Mouse (Mus musculus): ENCODE results near the gene Alkbh2.

Alkbh2 gene

DNA sequence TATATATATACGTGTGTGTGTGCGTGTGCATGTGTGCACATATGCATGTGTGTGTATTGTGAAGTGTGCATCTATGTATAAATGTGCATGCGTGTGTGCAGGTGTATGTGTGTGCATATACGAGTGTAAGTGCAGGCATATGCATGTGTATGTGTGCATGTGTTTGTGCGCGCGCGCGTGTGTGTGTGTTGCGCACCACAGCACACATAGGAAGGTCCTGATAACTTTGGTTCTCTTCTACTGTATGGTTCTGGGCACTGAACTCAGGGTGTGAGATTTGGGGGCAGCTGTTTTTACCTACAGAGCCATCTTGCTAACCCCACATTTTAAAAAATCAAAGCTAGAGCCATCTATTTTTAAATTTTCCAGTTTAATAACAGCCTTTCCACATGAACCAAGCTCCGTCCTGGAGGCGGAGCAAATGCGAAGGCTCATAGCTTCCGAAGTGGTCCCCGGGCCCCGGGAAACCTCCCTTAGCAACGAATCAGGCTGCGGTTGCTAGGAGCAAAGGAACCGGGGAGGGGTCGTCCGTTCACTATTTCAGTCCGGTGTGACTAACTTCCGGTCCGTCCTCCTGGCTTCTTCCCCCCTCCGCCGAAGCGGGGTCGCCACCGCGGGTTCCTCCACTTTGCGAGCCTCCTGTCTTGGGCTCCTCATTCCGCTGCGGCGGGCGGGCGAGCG, 28.2 kb downstream of the Alkbh2 start:
- DNase-seq = peak; percentile 88 to 90

DNA sequence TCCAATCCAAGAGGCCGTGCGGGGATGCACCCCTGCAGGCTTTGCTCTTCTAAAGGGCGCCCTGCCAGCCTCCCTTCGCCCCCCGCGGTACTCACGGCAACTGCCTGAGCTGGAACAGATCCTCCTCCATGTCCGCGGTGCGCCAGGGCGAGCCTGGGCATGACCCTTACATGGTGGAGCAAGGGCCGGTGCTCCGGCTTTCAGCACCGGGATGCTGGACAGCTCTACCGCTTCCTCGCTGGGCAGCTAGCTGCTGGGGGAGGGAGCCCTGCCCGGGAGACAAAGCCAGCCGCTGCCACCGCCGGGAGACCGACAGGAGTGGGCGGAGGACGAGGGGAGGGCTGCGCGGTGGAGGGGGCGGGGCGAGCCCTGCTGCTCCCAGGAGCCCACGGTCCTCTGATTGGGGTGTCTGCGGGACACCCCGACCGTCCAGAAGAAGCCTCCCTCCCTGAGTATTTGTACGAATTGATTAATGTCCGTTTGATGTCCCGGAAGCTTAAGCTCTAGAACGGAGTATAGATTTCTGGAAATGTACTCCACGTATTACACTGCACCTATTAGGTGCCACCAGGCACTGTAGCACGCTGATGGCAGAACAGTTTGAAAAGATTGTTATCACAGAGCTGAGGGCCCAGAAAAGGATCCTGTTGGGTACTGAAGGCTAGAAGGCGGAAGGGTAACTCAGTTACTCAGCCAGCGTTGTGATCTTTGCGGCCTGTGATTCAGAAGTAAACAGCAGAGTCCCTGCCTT, 36.8 kb downstream of the Alkbh2 start, which contains the start of gene Svop:
TSS of gene Svop (minus strand) at position 514 of the 751 bp plus-strand sequence.
- DNase-seq = peak; percentile 74 to 90

DNA sequence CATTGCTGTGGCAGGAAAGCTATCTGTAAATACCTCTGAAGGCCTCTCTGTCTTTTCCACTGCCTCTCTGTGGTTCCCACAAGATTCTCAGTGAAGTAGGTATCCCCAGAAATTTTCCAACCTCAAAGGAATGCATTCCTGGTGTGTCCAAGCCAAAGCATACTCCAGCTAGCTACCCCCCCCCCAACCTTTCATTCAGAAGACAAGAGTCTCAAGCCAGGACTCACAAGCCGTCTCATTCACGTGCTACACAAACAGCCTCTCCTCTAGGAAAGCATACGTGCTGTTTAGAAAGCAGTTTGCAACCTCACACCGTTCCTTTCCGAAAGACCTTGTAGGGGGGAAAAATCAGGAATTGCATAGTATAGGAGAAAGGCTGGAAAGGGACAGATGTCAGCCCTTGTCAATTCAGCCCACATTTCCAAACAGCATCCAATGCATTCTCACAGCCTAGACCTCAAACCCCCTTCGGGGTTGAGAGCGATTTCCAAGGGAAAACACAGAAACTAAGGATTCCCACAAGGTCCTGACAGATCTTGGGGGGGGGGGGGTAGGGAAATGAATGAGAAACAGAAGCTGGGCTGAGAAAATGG, 37.5 kb downstream of the Alkbh2 start:
- no peak for DNase-seq

DNA sequence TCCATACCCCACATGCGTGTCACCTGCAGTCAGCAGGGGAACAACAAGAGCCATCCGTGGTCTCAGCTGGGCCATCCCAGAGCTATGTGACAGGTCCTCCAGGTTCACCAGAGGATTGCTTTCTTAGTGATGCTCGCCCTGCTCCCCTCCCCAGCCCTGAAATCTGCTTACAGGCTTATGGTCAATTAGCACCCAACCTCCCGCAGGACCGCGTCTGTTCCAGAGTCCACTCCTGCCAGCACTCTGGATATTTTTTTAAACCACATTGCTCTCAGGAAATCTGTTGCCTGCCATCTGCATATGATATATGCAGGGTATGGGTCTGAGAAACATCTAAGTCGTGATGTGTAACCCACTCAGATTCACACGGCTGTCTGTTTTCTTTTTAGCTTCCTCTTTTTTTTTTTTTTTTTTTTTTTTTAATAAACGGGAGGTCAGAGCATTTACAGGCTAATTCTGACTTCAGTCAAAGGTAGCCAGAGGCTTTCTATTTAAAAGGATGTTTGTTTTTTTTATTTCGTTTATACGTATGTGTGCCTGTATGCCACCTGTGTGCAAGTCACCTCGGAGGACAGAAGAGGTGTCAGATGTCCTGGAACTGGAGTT, 40.0 kb downstream of the Alkbh2 start:
- DNase-seq = no peak

DNA sequence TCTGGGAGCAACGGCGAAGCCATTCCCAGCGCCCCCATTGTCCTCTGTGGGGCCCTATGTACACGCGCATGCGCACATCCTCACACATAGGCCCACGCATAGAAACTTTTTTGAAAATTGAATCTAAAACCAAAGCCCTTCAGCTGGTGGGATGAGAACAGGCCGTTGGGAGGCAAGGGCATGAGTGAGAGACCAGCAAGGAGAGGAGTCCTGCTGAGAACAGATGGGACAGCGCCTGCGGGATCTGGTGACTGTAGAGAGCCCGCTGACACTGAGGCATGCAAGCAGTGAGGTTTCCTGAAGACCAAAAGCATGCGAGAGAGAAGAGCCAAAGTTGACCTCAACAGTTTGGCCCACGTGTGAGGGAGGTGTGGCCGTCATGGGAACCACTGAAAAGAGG, 42.5 kb downstream of the Alkbh2 start:
- no peak for DNase-seq

DNA sequence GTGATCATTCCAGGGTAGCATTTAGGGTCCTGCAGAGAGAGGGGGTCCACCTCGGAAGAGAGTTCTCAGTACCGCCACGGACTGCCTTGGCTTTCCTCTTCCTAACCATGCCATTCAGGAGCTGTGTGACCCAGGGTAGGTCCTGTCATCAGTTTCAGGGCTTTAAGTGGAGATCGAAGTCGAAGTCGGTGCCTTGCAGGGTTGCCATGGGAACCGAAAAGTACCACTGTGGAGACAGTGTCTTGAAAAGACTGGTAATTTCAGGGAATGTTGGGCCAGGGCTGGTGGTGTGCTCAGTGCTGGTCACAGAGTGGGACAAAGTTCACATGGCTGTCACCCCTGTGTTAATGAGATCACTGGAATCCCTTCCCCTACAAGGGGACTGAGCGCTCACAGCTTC, 51.0 kb downstream of the Alkbh2 start:
- DNase-seq = no peak
